Mouse (Mus musculus): ENCODE data around the gene Nucb1. TPM values are rescaled to one million over a fixed set of nuclear protein-coding genes. Genes with fewer than 3 reads are reported as not detected.

Gene Nucb1
- polyA plus RNA-seq, 1 experiment = 115 TPM

DNA sequence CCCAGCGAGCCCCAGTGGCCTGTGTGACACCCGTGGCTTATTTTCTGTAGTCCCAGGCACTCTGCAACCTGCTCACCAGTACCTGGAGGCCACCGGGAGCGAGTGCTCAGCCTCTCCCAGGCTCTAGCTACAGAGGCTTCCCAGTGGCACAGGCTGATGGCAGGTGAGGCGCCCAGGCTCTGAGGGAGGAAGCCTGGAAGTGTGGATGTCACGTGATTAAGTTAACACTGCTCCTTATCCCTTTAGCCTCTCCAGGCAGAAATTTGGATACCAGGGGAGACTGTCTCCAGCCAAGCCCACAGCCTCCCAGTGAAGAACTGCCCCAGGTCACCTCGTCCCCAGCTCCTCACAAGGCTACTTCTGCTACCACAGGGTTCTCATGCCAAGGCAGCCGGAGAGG is 43.3 kb upstream of the Nucb1 start:
- H3K79me3 ChIP-seq (ENCODE audit: low read depth) = no peaks in the 10 kb centered on the region
- H3ac ChIP-seq (ENCODE audit: control insufficient read depth, insufficient read length, low read depth) = no peak overlapping the region
- H3K27me3 ChIP-seq (ENCODE audit: control insufficient read depth, insufficient read depth, insufficient read length) = no peaks in the 10 kb centered on the region
- TF ChIP-seq MYOG (IDR thresholded peaks at IDR 0.05; ENCODE audit: control insufficient read depth, extremely low read depth, insufficient read length) (no peak), MYOD1 (IDR thresholded peaks at IDR 0.05; ENCODE audit: control insufficient read depth, insufficient read length, low read depth) (no peak), USF1 (IDR thresholded peaks at IDR 0.05; ENCODE audit: low read depth) (no peak), CTCF (IDR thresholded peaks at IDR 0.05; ENCODE audit: control insufficient read depth, insufficient read depth, insufficient read length) (no peak)
- no peaks in the 10 kb centered on the region for H3K36me3 ChIP-seq (ENCODE audit: control insufficient read depth, insufficient read depth)
- H3K4me3 ChIP-seq (ENCODE audit: insufficient read depth, poor library complexity, severe bottlenecking) = no peak overlapping the region
- no peaks in the 10 kb centered on the region for H3K79me2 ChIP-seq (ENCODE audit: control insufficient read depth, insufficient read depth)

GRCm38 (mm10) chr7:45551512-45551883 is 41.3 kb upstream of the Nucb1 start:
- Histone ChIP-seq H3K4me3 (ENCODE audit: insufficient read depth, poor library complexity, severe bottlenecking) (no peak overlapping the region), H3K79me3 (ENCODE audit: low read depth) (no peaks in the 10 kb centered on the region), H3K27me3 (ENCODE audit: control insufficient read depth, insufficient read depth, insufficient read length) (no peaks in the 10 kb centered on the region), H3K79me2 (ENCODE audit: control insufficient read depth, insufficient read depth) (no peaks in the 10 kb centered on the region), H3K36me3 (ENCODE audit: control insufficient read depth, insufficient read depth) (no peaks in the 10 kb centered on the region), H3ac (ENCODE audit: control insufficient read depth, insufficient read length, low read depth) (no peak overlapping the region)
- TF ChIP-seq CEBPB (IDR thresholded peaks at IDR 0.05; ENCODE audit: low read depth) (no peak), MYOD1 (IDR thresholded peaks at IDR 0.05; ENCODE audit: control insufficient read depth, insufficient read length, low read depth) (no peak), USF1 (IDR thresholded peaks at IDR 0.05; ENCODE audit: low read depth) (no peak), MYOG (IDR thresholded peaks at IDR 0.05; ENCODE audit: control insufficient read depth, extremely low read depth, insufficient read length) (no peak)

GRCm38 (mm10) chr7:45550821-45551511 is 40.8 kb upstream of the Nucb1 start:
- Histone ChIP-seq H3K79me3 (ENCODE audit: low read depth) (no peaks in the 10 kb centered on the region), H3K79me2 (ENCODE audit: control insufficient read depth, insufficient read depth) (no peaks in the 10 kb centered on the region), H3K27me3 (ENCODE audit: control insufficient read depth, insufficient read depth, insufficient read length) (no peaks in the 10 kb centered on the region), H3K4me3 (ENCODE audit: insufficient read depth, poor library complexity, severe bottlenecking) (no peak overlapping the region), H3ac (ENCODE audit: control insufficient read depth, insufficient read length, low read depth) (no peak overlapping the region), H3K36me3 (ENCODE audit: control insufficient read depth, insufficient read depth) (no peaks in the 10 kb centered on the region)
- TF ChIP-seq MYOG (IDR thresholded peaks at IDR 0.05; ENCODE audit: control insufficient read depth, extremely low read depth, insufficient read length) = no peak
- no peak for TF ChIP-seq FOSL1 (IDR thresholded peaks at IDR 0.05; ENCODE audit: insufficient read depth, low read length, poor library complexity, severe bottlenecking)
- TF ChIP-seq MAX (IDR thresholded peaks at IDR 0.05) = no peak
- TF ChIP-seq CEBPB (IDR thresholded peaks at IDR 0.05; ENCODE audit: low read depth) = no peak
- TF ChIP-seq CTCF (IDR thresholded peaks at IDR 0.05; ENCODE audit: control insufficient read depth, insufficient read depth, insufficient read length) = no peak
- TF ChIP-seq USF1 (IDR thresholded peaks at IDR 0.05; ENCODE audit: low read depth) = no peak
- no peak for TF ChIP-seq MYOD1 (IDR thresholded peaks at IDR 0.05; ENCODE audit: control insufficient read depth, insufficient read length, low read depth)

DNA sequence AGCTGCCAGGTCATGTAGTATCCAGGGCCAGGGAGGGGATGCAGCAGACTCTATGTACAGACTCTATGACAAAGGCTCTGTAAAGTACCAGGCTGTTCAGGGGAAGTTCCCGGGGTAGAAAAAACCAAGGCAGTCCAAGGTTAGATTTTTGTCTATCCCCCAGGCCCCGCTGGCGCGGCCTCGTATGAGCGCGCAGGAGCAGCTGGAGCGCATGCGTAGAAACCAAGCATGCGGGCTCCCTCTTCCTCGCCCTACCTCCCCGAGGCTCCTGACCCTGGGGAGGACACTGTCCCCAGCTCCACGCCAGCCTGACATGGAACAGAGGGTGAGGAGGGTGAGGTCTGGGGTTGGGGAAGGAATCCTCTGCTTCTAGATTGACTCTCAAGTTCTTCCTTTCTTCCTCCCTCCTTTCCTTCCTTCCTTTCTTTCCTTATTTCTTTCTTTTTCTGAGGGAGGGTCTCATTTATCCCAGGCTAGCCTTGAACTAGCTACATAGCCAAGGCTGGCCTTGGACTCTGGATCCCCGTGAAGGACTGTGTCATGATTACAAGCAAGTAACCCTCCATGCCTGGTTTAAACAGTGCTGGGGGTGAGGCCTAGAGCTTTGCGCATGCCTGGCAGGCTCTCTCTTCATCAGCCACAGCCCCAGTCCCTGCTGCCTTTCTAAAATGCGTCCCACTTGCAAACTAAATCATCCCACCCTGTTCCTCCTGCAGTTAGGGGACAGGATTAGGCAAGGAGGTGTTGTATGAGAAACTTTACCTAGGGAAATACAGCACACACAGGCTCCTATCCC is 39.6 kb upstream of the Nucb1 start:
- TF ChIP-seq MAX (IDR thresholded peaks at IDR 0.05) = no peak
- H3ac ChIP-seq (ENCODE audit: control insufficient read depth, insufficient read length, low read depth) = no peak overlapping the region
- H3K79me3 ChIP-seq (ENCODE audit: low read depth) = no peaks in the 10 kb centered on the region
- no peak overlapping the region for H3K4me3 ChIP-seq (ENCODE audit: insufficient read depth, poor library complexity, severe bottlenecking)
- no peaks in the 10 kb centered on the region for H3K27me3 ChIP-seq (ENCODE audit: control insufficient read depth, insufficient read depth, insufficient read length)
- H3K36me3 ChIP-seq (ENCODE audit: control insufficient read depth, insufficient read depth) = no peaks in the 10 kb centered on the region
- H3K79me2 ChIP-seq (ENCODE audit: control insufficient read depth, insufficient read depth) = no peaks in the 10 kb centered on the region

DNA sequence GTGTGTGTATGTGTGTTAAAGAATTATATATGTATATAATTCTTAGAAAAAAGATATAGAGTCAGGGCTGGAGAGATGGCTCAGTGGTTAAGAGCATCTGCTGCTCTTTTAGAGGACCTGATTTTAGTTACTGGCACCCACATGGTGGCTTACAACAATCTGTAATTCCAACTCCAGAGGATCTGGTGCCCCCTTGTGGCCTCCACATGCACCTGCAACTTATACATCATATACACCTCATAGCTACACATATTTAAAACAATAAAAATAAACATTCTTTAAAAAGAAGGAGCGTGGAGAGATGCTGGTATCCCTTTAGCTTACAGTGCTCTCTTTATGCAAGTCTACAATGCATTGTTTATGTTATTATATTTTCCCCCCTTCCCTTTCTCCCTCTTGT is 34.3 kb upstream of the Nucb1 start:
- Histone ChIP-seq H3K79me3 (ENCODE audit: low read depth) (no peaks in the 10 kb centered on the region), H3ac (ENCODE audit: control insufficient read depth, insufficient read length, low read depth) (no peak overlapping the region), H3K36me3 (ENCODE audit: control insufficient read depth, insufficient read depth) (no peaks in the 10 kb centered on the region), H3K79me2 (ENCODE audit: control insufficient read depth, insufficient read depth) (no peaks in the 10 kb centered on the region), H3K27me3 (ENCODE audit: control insufficient read depth, insufficient read depth, insufficient read length) (no peaks in the 10 kb centered on the region), H3K4me3 (ENCODE audit: insufficient read depth, poor library complexity, severe bottlenecking) (no peak overlapping the region)
- TF ChIP-seq MYOG (IDR thresholded peaks at IDR 0.05; ENCODE audit: control insufficient read depth, extremely low read depth, insufficient read length) (no peak), CEBPB (IDR thresholded peaks at IDR 0.05; ENCODE audit: low read depth) (no peak), MYOD1 (IDR thresholded peaks at IDR 0.05; ENCODE audit: control insufficient read depth, insufficient read length, low read depth) (no peak), CTCF (IDR thresholded peaks at IDR 0.05; ENCODE audit: control insufficient read depth, insufficient read depth, insufficient read length) (no peak), MAX (IDR thresholded peaks at IDR 0.05) (no peak), USF1 (IDR thresholded peaks at IDR 0.05; ENCODE audit: low read depth) (no peak), FOSL1 (IDR thresholded peaks at IDR 0.05; ENCODE audit: insufficient read depth, low read length, poor library complexity, severe bottlenecking) (no peak)

DNA sequence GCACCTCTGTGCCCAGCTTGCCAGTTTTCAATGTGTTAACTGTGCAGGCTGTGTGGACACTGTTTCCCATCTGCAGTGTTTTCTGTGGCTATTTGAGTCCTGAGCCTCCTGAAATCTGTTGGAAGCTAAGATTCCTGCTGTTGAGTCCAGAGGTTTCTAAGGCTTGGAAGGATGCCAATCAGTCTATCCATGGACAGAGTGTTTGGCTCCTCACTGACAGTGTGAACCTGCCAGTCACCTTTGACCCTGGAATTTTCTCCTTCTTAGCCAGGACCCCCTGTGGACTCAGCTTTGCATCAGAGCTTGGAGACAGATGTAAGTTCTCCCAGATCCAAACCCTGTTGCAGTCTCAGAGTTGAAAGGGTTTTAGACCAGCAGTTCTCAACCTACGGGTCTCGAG is 30.0 kb upstream of the Nucb1 start:
- Histone ChIP-seq H3K4me3 (ENCODE audit: insufficient read depth, poor library complexity, severe bottlenecking) (no peak overlapping the region), H3K79me2 (ENCODE audit: control insufficient read depth, insufficient read depth) (no peaks in the 10 kb centered on the region), H3K36me3 (ENCODE audit: control insufficient read depth, insufficient read depth) (no peaks in the 10 kb centered on the region), H3ac (ENCODE audit: control insufficient read depth, insufficient read length, low read depth) (no peak overlapping the region), H3K79me3 (ENCODE audit: low read depth) (no peaks in the 10 kb centered on the region), H3K27me3 (ENCODE audit: control insufficient read depth, insufficient read depth, insufficient read length) (no peaks in the 10 kb centered on the region)
- TF ChIP-seq MAX (IDR thresholded peaks at IDR 0.05) (no peak), MYOG (IDR thresholded peaks at IDR 0.05; ENCODE audit: control insufficient read depth, extremely low read depth, insufficient read length) (no peak), USF1 (IDR thresholded peaks at IDR 0.05; ENCODE audit: low read depth) (no peak)
